Mouse (Mus musculus) cortical plate, adult 2 months (tissue): ENCODE results near the gene Zbtb20. TPM values are rescaled to one million over a fixed set of nuclear protein-coding genes. Genes with fewer than 3 reads are reported as not detected.

Experiments
- H3K27ac ChIP-seq: fragments of 200-500 bp; 2 replicates; pipeline ENCODE4 v1.5.1; 2012; ENCODE audit warnings: low read length, control low read depth, inconsistent platforms; ENCODE audit not compliant: insufficient read depth
- H3K4me1 ChIP-seq: fragments of 200-500 bp; 2 replicates; pipeline ENCODE4 v1.6.1; 2011; ENCODE audit warnings: low read length; ENCODE audit not compliant: control insufficient read depth, insufficient read depth
- H3K4me3 ChIP-seq: fragments of 200-500 bp; 2 replicates; pipeline ENCODE4 v1.5.1; 2011; ENCODE audit warnings: mild to moderate bottlenecking, low read length, control low read depth; ENCODE audit not compliant: insufficient read depth
- CTCF ChIP-seq: fragments of 200-500 bp; IDR thresholded peaks from 2 replicates; pipeline ENCODE4 v1.5.1; 2011; ENCODE audit warnings: mild to moderate bottlenecking, control low read depth, low read length; ENCODE audit not compliant: insufficient read depth; ENCODE audit errors: extremely low read depth
- POLR2A ChIP-seq: fragments of 200-500 bp; IDR thresholded peaks from 2 replicates; pipeline ENCODE4 v1.6.1; 2011; ENCODE audit warnings: mild to moderate bottlenecking, low read length, control low read depth; ENCODE audit not compliant: insufficient read depth; ENCODE audit errors: extremely low read depth
- polyA plus RNA-seq: library from polyadenylated mRNA; depleted of rRNA; stranded (reverse); fragments of >200 nt; gene quantifications from 2 replicates; pipeline ENCODE4 v1.2.3, GENCODE M21; 2012

The Zbtb20 gene
- polyA plus RNA-seq, 1 experiment, result 13.1 TPM

DNA sequence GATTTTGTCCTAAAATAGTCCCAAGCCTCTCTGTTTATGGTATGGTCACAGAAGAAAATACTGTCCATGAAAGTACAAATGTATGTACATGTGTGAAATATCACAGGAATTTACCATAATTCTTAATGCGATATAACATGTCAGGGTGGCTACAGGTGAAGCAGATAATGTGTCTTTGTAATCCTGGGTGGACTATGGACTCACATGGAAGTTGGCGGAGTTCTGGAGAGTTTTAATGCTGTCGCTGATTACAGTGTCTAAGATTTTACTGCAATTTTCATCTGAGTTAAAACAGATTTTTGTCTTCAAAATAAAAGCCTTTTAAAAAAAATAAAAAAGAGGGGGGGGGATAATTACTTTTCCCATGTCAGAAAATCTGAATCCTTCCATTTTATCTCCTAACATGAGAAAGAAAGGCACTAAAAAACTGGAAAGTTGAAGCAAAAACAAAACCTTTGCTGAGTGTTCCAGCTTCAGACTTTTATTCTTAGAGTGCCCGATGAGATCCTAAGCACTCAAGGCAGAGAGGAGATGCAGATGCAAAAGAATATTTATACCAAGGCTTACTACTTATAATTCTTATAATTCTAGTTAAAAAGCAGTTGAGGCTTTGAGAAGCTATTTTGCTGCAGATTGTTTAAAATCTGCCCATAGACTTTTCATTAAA, 509.4 kb downstream of the Zbtb20 start:
- no peak overlapping the region for H3K4me3 ChIP-seq
- H3K4me1 ChIP-seq, result no peaks in the 10 kb centered on the region
- H3K27ac ChIP-seq, result no peak overlapping the region
- no peak for TF ChIP-seq POLR2A
- TF ChIP-seq CTCF, result no peak

DNA sequence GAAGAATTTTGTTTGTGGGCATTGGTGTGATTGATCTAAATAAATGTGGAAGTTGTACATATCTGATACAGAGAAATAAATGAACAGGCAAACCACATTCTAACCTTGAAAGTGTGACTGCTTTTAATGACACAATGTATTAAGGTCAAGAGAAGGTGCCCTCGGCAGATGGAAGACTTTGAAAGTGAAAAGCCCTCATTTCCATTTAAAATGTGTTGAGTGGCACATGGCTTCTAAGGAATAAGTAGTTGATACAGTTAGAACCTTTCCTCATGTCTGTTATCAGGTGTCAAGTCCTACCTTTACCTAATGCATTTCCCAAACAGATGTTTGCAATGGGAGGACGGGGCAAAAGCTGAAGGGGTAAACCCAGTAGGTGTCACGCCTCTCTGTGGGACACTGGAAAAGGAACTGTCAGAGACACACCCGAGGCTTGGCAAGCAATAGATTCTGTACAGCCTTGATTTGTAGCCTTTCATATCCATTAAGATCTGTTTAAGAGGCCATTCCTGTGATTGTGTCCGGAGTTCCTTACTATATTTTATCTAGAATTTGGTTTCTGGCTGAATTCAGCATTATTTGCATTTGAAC, 510.0 kb downstream of the Zbtb20 start:
- H3K4me3 ChIP-seq, result no peak overlapping the region
- no peak overlapping the region for H3K27ac ChIP-seq
- TF ChIP-seq CTCF (no peak), POLR2A (no peak)

GRCm38 (mm10) chr16:43386426-43386825, 510.7 kb downstream of the Zbtb20 start:
- H3K4me3 ChIP-seq, result no peak overlapping the region
- no peak overlapping the region for H3K27ac ChIP-seq
- TF ChIP-seq POLR2A, result no peak
- no peak for TF ChIP-seq CTCF
- H3K4me1 ChIP-seq, result no peaks in the 10 kb centered on the region

More for the DNA sequence above, 510.0 kb downstream of the Zbtb20 start:
- H3K4me1 ChIP-seq, result no peaks in the 10 kb centered on the region

- Histone ChIP-seq H3K4me1 (no peaks in the 10 kb centered on the region), H3K27ac (no peak overlapping the region), H3K4me3 (no peak overlapping the region)
- TF ChIP-seq POLR2A, result no peak
- no peak for TF ChIP-seq CTCF
These were observed 512.7 kb downstream of the Zbtb20 start for GRCm38 (mm10) chr16:43388389-43388788.

DNA sequence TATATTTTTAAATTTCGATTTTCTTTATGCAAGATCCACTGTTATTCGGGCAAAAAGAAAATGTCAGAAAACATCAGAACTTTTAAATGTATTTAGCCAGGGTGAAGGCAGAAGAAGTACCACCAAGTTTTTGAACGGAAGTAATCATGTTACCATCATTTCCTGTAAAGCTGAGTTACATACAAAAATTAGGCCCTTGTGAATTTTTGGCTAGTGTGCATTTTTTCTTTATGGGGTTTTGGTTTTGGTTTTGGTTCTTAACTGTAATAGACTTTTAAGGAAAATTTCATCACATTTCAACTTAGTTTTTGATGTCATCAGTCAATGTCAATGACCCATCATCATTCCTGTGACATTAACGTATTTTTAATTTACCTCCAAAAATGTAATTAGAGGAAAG, 514.7 kb downstream of the Zbtb20 start:
- H3K4me1 ChIP-seq, result no peaks in the 10 kb centered on the region
- no peak overlapping the region for H3K4me3 ChIP-seq
- no peak overlapping the region for H3K27ac ChIP-seq
- no peak for TF ChIP-seq CTCF

DNA sequence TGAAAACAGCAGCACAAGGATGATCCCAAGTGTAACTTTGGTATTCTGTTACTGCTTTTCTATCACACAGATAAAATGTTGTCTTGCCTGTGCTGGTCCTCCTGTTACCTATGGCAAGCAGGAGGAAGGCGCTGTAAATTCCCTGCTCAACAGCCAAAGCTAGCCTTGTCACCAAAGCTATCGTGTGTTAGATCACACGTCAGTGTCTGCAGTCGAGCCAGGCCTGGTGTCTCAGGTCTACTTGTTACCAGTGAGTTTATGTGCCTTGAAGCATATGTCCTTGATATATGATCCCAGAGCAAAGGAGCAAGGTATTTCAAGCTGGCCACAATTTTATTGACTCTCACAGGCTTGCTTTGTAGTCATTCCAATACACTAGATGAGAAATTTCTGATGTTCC, 517.7 kb downstream of the Zbtb20 start:
- H3K4me3 ChIP-seq, result no peak overlapping the region

GRCm38 (mm10) chr16:43394013-43394568, 518.4 kb downstream of the Zbtb20 start:
- no peak overlapping the region for H3K27ac ChIP-seq
- TF ChIP-seq POLR2A (no peak), CTCF (no peak)

More for the DNA sequence above, 517.7 kb downstream of the Zbtb20 start:
- no peak overlapping the region for H3K27ac ChIP-seq
- H3K4me1 ChIP-seq, result no peaks in the 10 kb centered on the region
- no peak for TF ChIP-seq POLR2A
- TF ChIP-seq CTCF, result no peak

GRCm38 (mm10) chr16:43394760-43395159, 519.1 kb downstream of the Zbtb20 start:
- TF ChIP-seq POLR2A (no peak), CTCF (no peak)
- Histone ChIP-seq H3K4me1 (no peaks in the 10 kb centered on the region), H3K4me3 (no peak overlapping the region), H3K27ac (no peak overlapping the region)

More at GRCm38 (mm10) chr16:43394013-43394568, 518.4 kb downstream of the Zbtb20 start:
- Histone ChIP-seq H3K4me3 (no peak overlapping the region), H3K4me1 (no peaks in the 10 kb centered on the region)

DNA sequence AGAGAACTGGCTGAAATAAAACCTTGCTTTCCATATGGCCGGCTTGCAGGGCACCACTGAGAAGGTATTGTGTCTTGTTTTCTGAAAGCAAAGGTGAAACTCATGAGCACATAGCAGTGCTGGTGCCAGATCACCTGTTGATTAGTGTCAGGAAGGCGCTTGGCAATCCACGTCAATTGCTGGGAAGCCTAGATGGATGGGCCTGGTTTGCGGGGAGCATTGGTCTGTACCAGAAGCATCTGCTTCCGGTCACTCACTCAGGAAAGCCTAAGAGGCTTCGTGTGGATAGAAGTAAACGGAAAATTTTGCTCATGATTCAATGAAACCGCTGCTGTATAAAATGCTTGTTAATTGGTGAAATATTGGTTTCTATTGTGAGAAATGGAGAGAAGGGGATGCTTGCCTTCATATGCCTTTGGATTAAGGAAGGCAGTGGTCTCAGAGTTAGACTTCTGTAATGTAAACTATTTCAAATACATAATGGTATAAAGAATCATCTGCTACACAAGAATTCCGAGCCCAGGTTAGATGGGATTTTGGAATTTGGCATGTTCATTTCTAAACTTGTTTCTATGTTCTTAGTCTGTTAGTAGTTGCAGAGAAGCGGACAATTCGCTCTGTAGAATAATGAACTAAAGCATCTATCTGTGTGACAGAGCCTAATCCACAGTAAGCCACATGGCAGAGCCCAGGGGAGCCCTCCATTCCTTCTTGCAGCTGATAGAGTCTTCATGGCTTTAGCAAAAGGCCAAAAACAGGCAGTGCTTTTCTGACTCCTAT, 521.4 kb downstream of the Zbtb20 start:
- no peak for TF ChIP-seq CTCF
- no peak for TF ChIP-seq POLR2A
- no peak overlapping the region for H3K4me3 ChIP-seq

DNA sequence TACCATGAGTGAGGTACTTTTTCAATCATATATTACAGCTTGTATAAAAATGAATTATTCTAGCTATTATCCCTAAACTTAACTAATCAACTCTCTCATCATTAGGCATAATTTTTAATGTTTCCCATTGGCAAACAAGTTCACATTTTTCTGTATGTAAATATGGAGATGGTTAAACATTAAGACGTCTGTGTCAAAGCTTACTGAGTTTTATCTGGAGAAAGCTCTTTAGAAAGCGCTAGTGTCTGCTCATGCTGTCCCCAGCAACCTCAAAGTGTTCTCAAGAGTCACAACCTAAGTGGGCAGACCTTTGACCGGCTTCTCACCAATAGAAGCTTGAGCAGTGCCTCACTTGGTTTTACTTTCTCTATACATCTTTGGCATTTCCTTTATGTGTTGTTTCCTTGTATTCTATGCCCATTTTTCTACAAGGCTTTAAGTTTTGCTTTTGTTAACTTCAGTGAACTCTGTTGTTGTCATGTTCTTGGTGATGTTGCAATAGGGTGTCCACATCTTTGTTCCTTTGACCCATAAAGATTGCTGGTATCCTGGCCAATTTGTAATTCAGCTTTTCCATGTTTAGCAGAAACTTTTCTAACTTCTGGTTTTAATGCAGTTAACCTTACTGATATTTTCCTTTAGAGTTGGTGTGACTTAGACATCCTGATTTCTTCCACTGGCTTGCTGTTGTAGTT, 522.1 kb downstream of the Zbtb20 start:
- TF ChIP-seq CTCF (no peak), POLR2A (no peak)
- H3K27ac ChIP-seq, result no peak overlapping the region
- H3K4me1 ChIP-seq, result no peaks in the 10 kb centered on the region
- H3K4me3 ChIP-seq, result no peak overlapping the region

More for the DNA sequence above, 521.4 kb downstream of the Zbtb20 start:
- Histone ChIP-seq H3K27ac (no peak overlapping the region), H3K4me1 (no peaks in the 10 kb centered on the region)
